Mouse (Mus musculus): ENCODE results near the gene Mroh2b. TPM values are rescaled to one million over a fixed set of nuclear protein-coding genes. Genes with fewer than 3 reads are reported as not detected.
A peak's percentile ranks its signal among the peaks of the same experiment; 100 is the strongest.

The Mroh2b gene
- polyA plus RNA-seq (2015; fragmentation: Nextera tagmentation; extraction: Ambion mirVana): not detected in 2 replicates

DNA sequence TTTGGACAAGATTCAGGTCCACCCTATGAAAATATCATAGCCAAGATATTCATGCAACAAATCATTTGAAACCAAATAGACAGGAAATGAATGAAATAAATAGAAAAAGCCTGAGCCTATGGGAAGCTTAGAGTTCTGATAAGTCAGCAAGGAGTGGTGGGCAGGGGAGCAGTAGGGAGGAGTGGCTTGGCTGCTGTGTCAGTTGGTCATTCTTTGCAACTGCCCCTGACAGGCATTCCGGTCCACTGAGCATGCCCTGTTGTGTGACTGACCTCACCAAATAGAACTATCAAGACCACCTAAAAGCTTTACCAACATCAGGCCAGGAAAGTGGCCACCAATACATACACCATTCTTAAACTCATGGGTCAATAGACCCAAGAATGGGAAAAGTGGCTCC is at the start of gene Mroh2b:
Gene Mroh2b, plus strand, starts transcription at position 301 of the 400 bp plus-strand sequence.
- no peaks in the 10 kb centered on the region for H3K36me3 ChIP-seq
- 100% methylated on average over 1 of the region's 1 CpGs for WGBS
- ATAC-seq (ENCODE audit: low FRiP score): no peak

DNA sequence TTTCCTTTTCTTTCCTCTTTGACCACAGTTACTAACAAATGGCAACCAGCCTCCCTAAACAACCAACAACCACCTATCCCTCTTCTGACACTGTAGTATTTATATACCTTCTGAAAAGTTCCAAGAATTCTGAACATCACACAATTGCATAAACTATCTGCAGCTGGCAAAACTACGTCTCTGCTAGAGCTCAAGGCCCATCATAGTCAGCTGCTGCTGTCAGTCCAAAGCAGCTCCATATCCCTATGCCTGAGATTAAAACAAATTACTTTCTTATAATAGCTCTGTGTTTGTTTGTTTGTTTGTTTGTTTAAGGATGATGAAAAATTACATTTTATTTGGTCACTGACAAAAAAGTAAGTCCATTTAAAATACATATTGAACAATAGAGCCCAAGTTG is 48.5 kb upstream of the Mroh2b start:
- Histone ChIP-seq H3K9ac (replicated peaks) (no peak overlapping the region), H3K27me3 (replicated peaks) (no peaks in the 10 kb centered on the region), H3K27ac (replicated peaks) (no peak overlapping the region), H3K4me1 (no peaks in the 10 kb centered on the region), H3K4me2 (no peak overlapping the region), H3K9me3 (replicated peaks) (no peaks in the 10 kb centered on the region), H3K4me3 (replicated peaks) (no peak overlapping the region), H3K36me3 (no peaks in the 10 kb centered on the region)
- ATAC-seq (ENCODE audit: low FRiP score): no peak
- 89% methylated on average over 1 of the region's 1 CpGs for WGBS

More for the DNA sequence above, at the start of gene Mroh2b:
- H3K4me3 ChIP-seq (replicated peaks): no peak within 1 kb of the TSS
- no peak within 1 kb of the TSS for H3K27ac ChIP-seq (replicated peaks)
- H3K27me3 ChIP-seq (replicated peaks): no peaks in the 10 kb centered on the region
- H3K4me2 ChIP-seq: no peak within 1 kb of the TSS
- H3K4me1 ChIP-seq: no peaks in the 10 kb centered on the region
- H3K9me3 ChIP-seq (replicated peaks): no peaks in the 10 kb centered on the region
- no peak within 1 kb of the TSS for H3K9ac ChIP-seq (replicated peaks)

DNA sequence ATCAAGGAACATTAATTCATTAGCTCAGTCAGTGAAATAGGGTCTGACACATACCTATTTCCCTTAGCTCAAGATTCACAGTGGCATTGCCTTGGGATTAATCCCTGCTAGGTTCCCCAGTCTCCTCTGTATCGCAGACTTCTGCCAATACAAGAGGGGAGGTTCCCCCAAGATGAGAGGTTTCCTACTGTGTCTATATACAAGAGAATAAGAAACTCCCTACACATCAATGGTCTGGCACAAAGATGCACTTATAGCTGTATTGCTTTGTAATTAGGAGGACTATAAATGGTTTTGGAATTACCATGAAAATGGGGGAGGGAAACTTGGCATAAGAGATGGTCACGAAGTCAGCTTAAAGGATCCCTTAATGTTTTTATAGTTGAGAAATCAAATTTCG is 3.6 kb upstream of the Mroh2b start:
- ATAC-seq (ENCODE audit: low FRiP score): no peak
- no peaks in the 10 kb centered on the region for H3K27me3 ChIP-seq (replicated peaks)
- no peak overlapping the region for H3K9ac ChIP-seq (replicated peaks)
- no peaks in the 10 kb centered on the region for H3K36me3 ChIP-seq
- no peaks in the 10 kb centered on the region for H3K9me3 ChIP-seq (replicated peaks)
- 29% methylated on average over 3 of the region's 3 CpGs for WGBS
- H3K4me3 ChIP-seq (replicated peaks): no peak overlapping the region
- H3K4me1 ChIP-seq: no peaks in the 10 kb centered on the region
- no peak overlapping the region for H3K4me2 ChIP-seq
- no peak overlapping the region for H3K27ac ChIP-seq (replicated peaks)

DNA sequence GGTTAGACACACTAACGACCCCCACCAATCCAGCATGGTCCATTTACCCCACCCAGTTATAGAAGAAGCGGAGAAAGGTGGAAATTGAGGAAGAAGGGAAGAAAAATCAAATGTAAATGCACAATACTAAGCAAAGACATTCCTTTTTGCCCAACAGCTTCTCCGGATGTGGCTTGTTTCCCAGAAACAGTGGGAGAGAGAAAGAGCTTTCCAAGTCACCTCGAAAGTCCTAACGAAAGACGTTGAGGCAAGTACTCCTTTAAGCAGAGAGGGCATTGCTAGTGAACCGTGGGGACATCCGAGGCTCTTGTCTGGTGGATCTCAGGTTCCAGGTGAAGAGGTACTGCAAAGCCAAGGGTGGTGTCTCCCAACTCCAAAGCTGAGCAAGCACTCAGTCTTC is 36.2 kb downstream of the Mroh2b start:
- no peak overlapping the region for H3K9ac ChIP-seq (replicated peaks)
- no peaks in the 10 kb centered on the region for H3K27me3 ChIP-seq (replicated peaks)
- no peak for ATAC-seq (ENCODE audit: low FRiP score)
- no peak overlapping the region for H3K4me2 ChIP-seq
- no peaks in the 10 kb centered on the region for H3K9me3 ChIP-seq (replicated peaks)
- H3K4me1 ChIP-seq: no peaks in the 10 kb centered on the region
- 85% methylated on average over 8 of the region's 8 CpGs for WGBS
- H3K27ac ChIP-seq (replicated peaks): no peak overlapping the region
- H3K4me3 ChIP-seq (replicated peaks): no peak overlapping the region
- H3K36me3 ChIP-seq: no peaks in the 10 kb centered on the region

DNA sequence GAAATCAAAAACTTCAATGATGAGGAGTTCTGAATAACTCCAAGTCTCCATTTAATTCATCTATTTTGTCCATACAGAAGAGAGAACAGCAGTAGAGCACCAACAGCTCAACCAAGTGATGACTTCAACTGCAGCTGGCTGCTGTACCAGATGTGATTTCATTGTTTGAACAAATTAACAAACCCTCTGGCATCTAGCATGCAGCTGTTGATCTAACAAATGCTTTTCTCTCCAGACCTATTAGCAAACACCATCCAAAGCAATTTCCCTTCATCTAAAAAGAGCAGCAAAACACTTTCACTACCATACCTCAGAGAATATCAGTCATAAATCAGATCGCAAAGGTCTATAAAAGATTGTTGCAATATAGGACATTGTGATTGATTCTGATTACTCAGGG is 74.8 kb downstream of the Mroh2b start:
- peak; percentile 63 for ATAC-seq (ENCODE audit: low FRiP score)
- H3K4me1 ChIP-seq: no peaks in the 10 kb centered on the region
- no peak overlapping the region for H3K4me2 ChIP-seq
- H3K4me3 ChIP-seq (replicated peaks): no peak overlapping the region
- no peak overlapping the region for H3K9ac ChIP-seq (replicated peaks)
- WGBS: 76% methylated on average over 1 of the region's 1 CpGs
- no peaks in the 10 kb centered on the region for H3K36me3 ChIP-seq
- no peak overlapping the region for H3K27ac ChIP-seq (replicated peaks)
- H3K27me3 ChIP-seq (replicated peaks): no peaks in the 10 kb centered on the region
- no peaks in the 10 kb centered on the region for H3K9me3 ChIP-seq (replicated peaks)

DNA sequence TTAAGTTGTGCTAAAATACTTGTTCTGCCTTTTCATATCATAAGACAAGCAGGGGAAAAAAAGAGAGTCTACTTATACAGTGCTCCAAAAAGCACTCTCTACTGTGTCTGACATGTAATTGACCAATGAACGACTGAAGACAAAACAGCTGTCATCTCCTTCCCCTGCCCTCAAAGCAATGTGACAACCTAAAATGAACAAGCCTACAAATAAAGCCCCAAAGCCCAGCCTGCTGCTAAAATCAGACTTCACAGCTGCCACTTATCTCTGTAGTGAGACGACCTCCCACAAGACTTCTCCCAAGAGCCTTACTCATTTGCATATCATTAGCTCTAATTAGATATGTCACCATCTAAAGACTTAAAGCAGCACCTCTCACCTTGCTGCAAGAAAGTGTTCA is 104.4 kb downstream of the Mroh2b start:
- no peaks in the 10 kb centered on the region for H3K9me3 ChIP-seq (replicated peaks)
- H3K27me3 ChIP-seq (replicated peaks): no peaks in the 10 kb centered on the region
- ATAC-seq (ENCODE audit: low FRiP score): no peak
- no peak overlapping the region for H3K4me3 ChIP-seq (replicated peaks)
- H3K36me3 ChIP-seq: no peaks in the 10 kb centered on the region
- no peak overlapping the region for H3K9ac ChIP-seq (replicated peaks)
- WGBS: 26% methylated on average over 2 of the region's 2 CpGs
- H3K27ac ChIP-seq (replicated peaks): no peak overlapping the region
- no peaks in the 10 kb centered on the region for H3K4me1 ChIP-seq
- no peak overlapping the region for H3K4me2 ChIP-seq

DNA sequence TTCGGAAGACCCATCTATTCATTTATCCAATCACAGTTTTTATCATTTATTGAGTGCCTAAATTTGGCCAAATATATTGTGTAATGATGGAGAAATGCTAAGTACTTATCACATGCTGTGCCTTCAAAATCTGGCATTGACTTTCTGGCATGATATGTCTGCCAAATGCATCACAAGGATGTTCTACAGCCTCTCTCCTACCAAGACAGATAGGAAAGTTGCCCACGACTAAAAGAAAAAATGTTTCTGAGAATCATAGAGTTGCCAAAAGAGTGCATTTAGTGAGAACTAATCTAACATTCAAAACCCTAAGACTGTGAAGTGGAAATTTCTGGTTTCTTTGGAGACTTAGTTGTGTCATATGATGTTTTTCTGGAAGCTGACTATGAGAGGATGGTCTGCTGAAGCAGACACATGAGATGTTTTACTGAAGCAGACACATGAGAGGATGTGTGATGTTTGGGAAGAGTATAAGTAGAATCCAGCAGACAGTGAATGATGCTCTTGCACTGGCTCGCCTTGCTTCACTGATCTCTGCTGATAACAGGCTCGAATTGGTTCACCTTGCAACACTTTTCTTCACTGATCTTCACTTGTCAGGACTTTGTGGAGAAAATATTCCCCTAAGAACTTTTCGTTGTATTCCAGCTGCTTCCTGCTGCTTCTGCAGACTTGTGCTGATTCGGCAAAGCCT is 105.1 kb downstream of the Mroh2b start:
- ATAC-seq (ENCODE audit: low FRiP score): no peak
- Histone ChIP-seq H3K4me2 (no peak overlapping the region), H3K27me3 (replicated peaks) (no peaks in the 10 kb centered on the region), H3K9me3 (replicated peaks) (no peaks in the 10 kb centered on the region), H3K4me1 (no peaks in the 10 kb centered on the region), H3K27ac (replicated peaks) (no peak overlapping the region), H3K36me3 (no peaks in the 10 kb centered on the region), H3K4me3 (replicated peaks) (no peak overlapping the region), H3K9ac (replicated peaks) (no peak overlapping the region)
- WGBS: 83% methylated on average over 6 of the region's 6 CpGs

DNA sequence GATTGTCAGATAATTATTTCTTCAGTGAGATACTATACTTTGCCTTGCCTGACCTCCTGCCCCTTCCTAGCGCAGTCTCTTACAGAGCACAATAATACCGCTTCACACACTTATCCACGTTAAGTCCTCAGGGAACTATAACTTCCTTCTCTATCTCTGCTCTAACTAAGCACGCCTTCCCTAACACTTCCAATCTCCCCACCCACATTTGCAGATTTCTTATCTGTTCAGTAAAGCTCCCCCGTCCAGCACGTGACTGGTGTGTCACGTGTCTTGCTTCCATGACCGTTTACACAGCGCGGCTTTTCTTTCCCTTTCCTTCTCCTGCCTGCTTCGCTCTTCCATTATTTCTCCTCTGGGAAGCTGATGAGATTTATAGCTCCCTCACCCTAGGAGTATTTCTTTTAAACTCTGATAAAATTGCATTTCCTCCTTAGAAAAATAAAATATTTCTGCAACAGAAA is 111.1 kb downstream of the Mroh2b start:
- no peak overlapping the region for H3K9ac ChIP-seq (replicated peaks)
- H3K36me3 ChIP-seq: no peaks in the 10 kb centered on the region
- no peaks in the 10 kb centered on the region for H3K4me1 ChIP-seq
- peak overlapping the region; percentile 32 for H3K4me2 ChIP-seq
- no peaks in the 10 kb centered on the region for H3K27me3 ChIP-seq (replicated peaks)
- H3K9me3 ChIP-seq (replicated peaks): no peaks in the 10 kb centered on the region
- H3K27ac ChIP-seq (replicated peaks): no peak overlapping the region
- peak; percentile 57 for ATAC-seq (ENCODE audit: low FRiP score)
- H3K4me3 ChIP-seq (replicated peaks): peak overlapping the region; percentile 19; the same call in 1 of the 2 replicates
- 68% methylated on average over 11 of the region's 11 CpGs for WGBS

Other genes with a start within 250 kb of the Mroh2b start
- not detected in 2 replicates for gene C6, start 171.6 kb upstream of the Mroh2b start, polyA plus RNA-seq (2015; fragmentation: Nextera tagmentation; extraction: Ambion mirVana)
- gene C7, start 165.0 kb downstream of the Mroh2b start, polyA plus RNA-seq (2015; fragmentation: Nextera tagmentation; extraction: Ambion mirVana): 0.08 TPM in 1 of 2 replicates, not detected in the other
- gene Card6, start 209.8 kb downstream of the Mroh2b start, polyA plus RNA-seq (2015; fragmentation: Nextera tagmentation; extraction: Ambion mirVana): 0.32 and 0.91 TPM in 2 replicates
- 343 and 364 TPM in 2 replicates for gene Rpl37, start 217.9 kb downstream of the Mroh2b start, polyA plus RNA-seq (2015; fragmentation: Nextera tagmentation; extraction: Ambion mirVana)
- gene Prkaa1, start 245.1 kb downstream of the Mroh2b start, polyA plus RNA-seq (2015; fragmentation: Nextera tagmentation; extraction: Ambion mirVana): 14.5 and 16.9 TPM in 2 replicates

Measured in neural tube, embryonic 15.5 days (tissue).